7 mouse cellular contexts compared by ENCODE assay signal in genomic region chr10:66913627-66914026, GRCm38 (mm10).
DNase-seq lines count a peak whose midpoint lies in the region; ATAC-seq and TF ChIP-seq lines count a peak whose summit lies in the region.

No protein-coding gene starts in this region.

- no peak for ATAC-seq in liver, postnatal 0 days
- peak; percentile 33; the same call in 1 of the 2 replicates for ATAC-seq in kidney, postnatal 0 days (replicated peaks; ENCODE audit: low FRiP score, low read depth)
- ATAC-seq in midbrain, embryonic 12.5 days (ENCODE audit: low FRiP score, low read depth) = peak; percentile 61

- peaks cover 20% of the 10 kb centered on the region for H3K4me1 ChIP-seq in liver, postnatal 0 days (ENCODE audit: insufficient read depth)
- peaks cover 41% of the 10 kb centered on the region for H3K4me1 ChIP-seq in forebrain, embryonic 10.5 days
- H3K4me1 ChIP-seq in kidney, postnatal 0 days (replicated peaks; ENCODE audit: insufficient read depth, low read length) = 0 out of 2 replicates have a peak, but pooled peaks cover 17% of the 10 kb centered on the region
- peaks cover 22% of the 10 kb centered on the region for H3K4me1 ChIP-seq in midbrain, embryonic 12.5 days

- no peaks in the 10 kb centered on the region for H3K27me3 ChIP-seq in liver, postnatal 0 days (ENCODE audit: insufficient read depth, low read length)
- H3K27me3 ChIP-seq in forebrain, embryonic 10.5 days (ENCODE audit: poor library complexity, severe bottlenecking) = no peaks in the 10 kb centered on the region
- H3K27me3 ChIP-seq in kidney, postnatal 0 days (ENCODE audit: insufficient read depth, low read length) = no peaks in the 10 kb centered on the region
- peaks cover 2% of the 10 kb centered on the region; the same call in 1 of the 2 replicates for H3K27me3 ChIP-seq in midbrain, embryonic 12.5 days

- DNase-seq in liver = peak; percentile 36
- DNase-seq in liver, postnatal 0 days = no peak
- DNase-seq in forebrain, embryonic 10.5 days (ENCODE audit: extremely low spot score, low spot score) = peak; percentile 69
- peak; percentile 74 for DNase-seq in kidney, postnatal 0 days (ENCODE audit: low spot score)
- DNase-seq in gastrocnemius, adult 8-10 months (ENCODE audit: low spot score in 2 of 2) = no peak
- DNase-seq in urinary bladder, postnatal 10 days (ENCODE audit: low spot score) = no peak

- H3K4me3 ChIP-seq in liver, postnatal 0 days (ENCODE audit: low read depth, low read length) = no peak overlapping the region
- peak overlapping the region; percentile 8; the same call in 1 of the 2 replicates for H3K4me3 ChIP-seq in forebrain, embryonic 10.5 days
- H3K4me3 ChIP-seq in kidney, postnatal 0 days (replicated peaks; ENCODE audit: low read depth, low read length) = no peak overlapping the region
- no peak overlapping the region for H3K4me3 ChIP-seq in midbrain, embryonic 12.5 days

- TF ChIP-seq EP300 in liver, postnatal 0 days (IDR thresholded peaks at IDR 0.05; ENCODE audit: low read depth) = no peak

- TF ChIP-seq CTCF in liver, postnatal 0 days (IDR thresholded peaks at IDR 0.05; ENCODE audit: low read depth) = no peak
- TF ChIP-seq CTCF in kidney, postnatal 0 days (IDR thresholded peaks at IDR 0.05; ENCODE audit: low read depth) = peak; percentile 36; the same call in 1 of the 2 replicates

- 57% methylated on average over 8 of the region's 8 CpGs for WGBS in liver, postnatal 0 days (ENCODE audit: insufficient replicate concordance)
- 38% methylated on average over 7 of the region's 8 CpGs for WGBS in forebrain, embryonic 10.5 days
- 63% methylated on average over 7 of the region's 8 CpGs for WGBS in kidney, postnatal 0 days
- WGBS in midbrain, embryonic 12.5 days = 35% methylated on average over 7 of the region's 8 CpGs

- H3K27ac ChIP-seq in liver, postnatal 0 days (ENCODE audit: low read depth) = no peak overlapping the region
- peak overlapping the region; percentile 76 for H3K27ac ChIP-seq in forebrain, embryonic 10.5 days
- H3K27ac ChIP-seq in kidney, postnatal 0 days = peak overlapping the region; percentile 60; the same call in 1 of the 2 replicates
- no peak overlapping the region for H3K27ac ChIP-seq in midbrain, embryonic 12.5 days (replicated peaks)

- no peak overlapping the region for H3K9ac ChIP-seq in liver, postnatal 0 days (replicated peaks)
- H3K9ac ChIP-seq in kidney, postnatal 0 days (ENCODE audit: low read depth, low read length) = no peak overlapping the region
- no peak overlapping the region for H3K9ac ChIP-seq in midbrain, embryonic 12.5 days (replicated peaks)

- no peaks in the 10 kb centered on the region for H3K9me3 ChIP-seq in liver, postnatal 0 days (ENCODE audit: low read length)
- no peaks in the 10 kb centered on the region for H3K9me3 ChIP-seq in forebrain, embryonic 10.5 days
- no peaks in the 10 kb centered on the region for H3K9me3 ChIP-seq in kidney, postnatal 0 days (replicated peaks; ENCODE audit: low read length)
- no peaks in the 10 kb centered on the region for H3K9me3 ChIP-seq in midbrain, embryonic 12.5 days

- H3K36me3 ChIP-seq in liver, postnatal 0 days (replicated peaks; ENCODE audit: insufficient read depth, low read length) = no peaks in the 10 kb centered on the region
- no peaks in the 10 kb centered on the region for H3K36me3 ChIP-seq in forebrain, embryonic 10.5 days (replicated peaks)
- H3K36me3 ChIP-seq in kidney, postnatal 0 days (ENCODE audit: insufficient read depth, low read length) = no peaks in the 10 kb centered on the region
- no peaks in the 10 kb centered on the region for H3K36me3 ChIP-seq in midbrain, embryonic 12.5 days

- H3K4me2 ChIP-seq in liver, postnatal 0 days (ENCODE audit: low read depth, low read length) = no peak overlapping the region
- H3K4me2 ChIP-seq in kidney, postnatal 0 days (ENCODE audit: low read length) = no peak overlapping the region
- H3K4me2 ChIP-seq in midbrain, embryonic 12.5 days (replicated peaks) = peak overlapping the region; percentile 13; the same call in 1 of the 2 replicates

Comparison
In these comparisons a context has a peak if more than half of its experiments do, and no peak if none do; other contexts are left out.
1. DNase-seq: peak in liver (single experiment), forebrain, embryonic 10.5 days (single experiment) and kidney, postnatal 0 days (single experiment); none in liver, postnatal 0 days (single experiment), gastrocnemius, adult 8-10 months (0 of 2) and urinary bladder, postnatal 10 days (single experiment).
2. H3K27ac ChIP-seq: peak in forebrain, embryonic 10.5 days (single experiment) and kidney, postnatal 0 days (single experiment); none in liver, postnatal 0 days (single experiment) and midbrain, embryonic 12.5 days (single experiment).